Mouse (Mus musculus) brain, embryonic 14.5 days (tissue): ENCODE measurements around the gene Plekha4. TPM values are rescaled to one million over a fixed set of nuclear protein-coding genes. Genes with fewer than 3 reads are reported as not detected.

Source experiments
- DNase-seq: peaks from one replicate; pipeline ENCODE4 v3.0.0-alpha.2; 2011; ENCODE audit warnings: low read depth
- CTCF ChIP-seq: fragments of 200-500 bp; IDR thresholded peaks from 2 replicates; pipeline ENCODE4 v1.5.1; 2012; ENCODE audit warnings: inconsistent platforms, mild to moderate bottlenecking, moderate library complexity, borderline replicate concordance; ENCODE audit not compliant: insufficient read depth, insufficient read length; ENCODE audit errors: extremely low read depth
- POLR2A ChIP-seq: fragments of 200-500 bp; IDR thresholded peaks from 2 replicates; pipeline ENCODE4 v1.6.1; 2012; ENCODE audit warnings: mild to moderate bottlenecking, inconsistent platforms, borderline replicate concordance; ENCODE audit not compliant: poor library complexity, insufficient read depth, insufficient read length, severe bottlenecking; ENCODE audit errors: extremely low read depth
- polyA plus RNA-seq: library from polyadenylated mRNA; depleted of rRNA; stranded (reverse); fragments of >200 nt; gene quantifications from 2 replicates; pipeline ENCODE4 v1.2.3, GENCODE M21; 2012

Plekha4 gene
- polyA plus RNA-seq, 1 experiment: 3.6 TPM

DNA sequence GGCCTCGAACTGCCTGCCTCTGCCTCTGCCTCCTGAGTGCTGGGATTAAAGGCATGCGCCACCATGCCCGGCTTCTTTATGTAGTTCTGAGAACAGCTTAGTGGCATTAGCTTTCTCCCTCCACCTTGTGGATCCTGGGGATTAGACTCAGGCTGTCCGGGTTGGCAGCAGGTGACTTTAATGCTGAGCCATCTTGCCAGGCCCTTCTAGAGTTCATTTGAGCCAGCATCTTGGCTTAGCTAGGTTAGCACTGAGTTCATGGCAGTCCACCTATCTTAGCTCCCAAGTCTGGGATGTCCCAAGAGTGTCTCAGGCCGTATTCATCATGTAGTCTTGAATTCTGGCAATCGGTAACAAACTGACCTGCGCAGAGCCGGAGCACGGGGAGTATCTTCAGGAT lies 39.3 kb downstream of the Plekha4 start:
- no peak for TF ChIP-seq CTCF
- TF ChIP-seq POLR2A: no peak

DNA sequence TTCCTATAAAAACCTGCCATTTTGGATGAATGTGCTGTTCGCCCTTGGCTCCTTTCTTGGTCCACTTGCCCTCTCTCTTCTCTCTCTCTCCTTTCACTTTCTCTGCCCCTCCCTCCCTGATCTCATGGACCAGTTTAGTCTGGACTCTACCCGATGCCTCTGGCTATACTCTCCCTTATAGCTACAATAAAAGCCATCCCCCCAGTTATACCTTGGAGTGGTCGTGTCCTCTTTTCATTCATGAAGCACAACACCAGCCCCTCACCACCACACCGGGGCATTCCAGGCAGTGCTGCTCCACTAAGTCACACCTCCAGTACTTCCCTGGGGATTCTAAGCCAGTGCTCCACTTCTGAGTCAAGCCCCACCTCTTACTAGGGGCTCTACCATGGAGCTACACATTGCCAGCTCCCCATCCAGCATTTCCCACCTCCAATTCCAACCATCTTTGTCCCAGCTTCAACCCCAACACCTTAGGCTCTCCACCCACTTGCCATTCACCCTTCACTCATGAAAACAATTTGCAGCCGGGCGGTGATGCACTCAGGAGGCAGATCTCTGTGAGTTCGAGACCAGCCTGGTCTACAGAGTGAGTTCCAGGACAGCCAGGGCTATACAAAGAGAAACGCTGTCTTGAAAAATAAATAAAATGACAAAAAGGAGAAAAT lies 41.1 kb downstream of the Plekha4 start:
- no peak for DNase-seq
- no peak for TF ChIP-seq POLR2A
- TF ChIP-seq CTCF: no peak

More for the DNA sequence above, 39.3 kb downstream of the Plekha4 start:
- DNase-seq: no peak

- DNase-seq: peak; percentile 95
- TF ChIP-seq POLR2A (no peak), CTCF (no peak)
Measured at GRCm38 (mm10) chr7:45567780-45568516, 41.8 kb downstream of the Plekha4 start.

DNA sequence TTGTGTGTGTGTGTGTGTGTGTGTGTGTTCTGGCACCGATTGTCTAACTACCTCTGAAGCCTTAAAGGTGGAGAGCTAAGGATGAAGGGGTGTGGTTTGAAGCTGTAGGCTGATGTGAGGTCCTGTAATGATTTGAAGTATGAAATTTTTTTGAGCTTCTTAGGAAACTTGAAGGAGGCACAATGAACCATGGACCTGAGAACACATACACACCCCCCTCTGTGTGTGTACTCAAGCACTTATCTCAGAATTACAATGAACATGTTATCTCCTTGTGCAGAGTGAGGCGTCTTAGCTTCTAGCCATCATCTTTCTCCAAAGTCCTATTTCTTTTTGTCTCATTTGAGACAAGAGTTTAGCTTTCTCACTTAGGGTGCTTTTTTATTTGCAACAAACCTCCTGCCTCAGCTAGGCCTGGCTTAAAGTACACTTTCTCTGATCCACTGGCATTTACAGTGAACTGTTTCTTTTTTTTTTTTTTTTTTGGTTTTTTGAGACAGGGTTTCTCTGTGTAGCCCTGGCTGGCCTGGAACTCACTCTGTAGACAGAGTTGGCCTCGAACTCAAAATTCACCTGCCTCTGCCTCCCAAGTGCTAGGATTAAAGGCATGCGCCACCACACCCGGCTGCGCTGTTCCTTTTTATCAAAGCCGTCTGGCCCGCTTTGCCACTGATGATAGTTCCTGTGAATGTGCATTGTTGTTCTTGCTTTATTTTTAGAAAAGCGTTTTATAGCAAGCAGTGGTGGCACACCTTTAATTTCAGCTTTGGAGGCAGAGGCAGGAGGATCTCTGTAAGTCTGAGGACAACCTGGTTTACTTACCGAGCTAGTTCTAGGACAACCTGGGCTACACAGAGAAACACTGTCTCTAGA lies 42.7 kb downstream of the Plekha4 start:
- no peak for DNase-seq
- TF ChIP-seq POLR2A: no peak

- peak; percentile 82 for DNase-seq
- no peak for TF ChIP-seq CTCF
- peak; percentile 49; the same call in 1 of the 2 replicates for TF ChIP-seq POLR2A
Measured at GRCm38 (mm10) chr7:45570103-45570741, 44.1 kb downstream of the Plekha4 start, which contains the start of gene Bcat2. Gene Bcat2 (plus strand): TSS chr7:45570153.

- no peak for DNase-seq
- TF ChIP-seq CTCF (no peak), POLR2A (no peak)
Measured at GRCm38 (mm10) chr7:45571966-45572365, 45.8 kb downstream of the Plekha4 start.

DNA sequence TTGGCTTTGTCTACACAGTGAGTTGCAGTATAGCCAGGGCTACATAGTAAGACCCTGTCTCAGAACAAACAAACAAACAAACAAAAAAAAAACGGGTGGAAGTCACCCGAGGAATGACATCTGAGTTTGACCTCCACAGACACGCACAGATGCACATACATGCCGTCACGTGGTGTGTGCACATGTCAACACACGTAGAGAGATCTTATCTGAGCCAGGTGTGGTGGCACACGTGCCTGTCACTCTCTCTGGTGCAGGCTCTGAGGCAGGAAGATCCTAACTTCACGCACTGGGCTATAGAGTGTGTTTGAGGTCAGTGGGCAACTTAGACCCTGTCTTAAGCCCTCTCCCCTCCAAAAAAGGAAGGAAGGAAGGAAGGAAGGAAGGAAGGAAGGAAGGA lies 47.8 kb downstream of the Plekha4 start:
- TF ChIP-seq CTCF: no peak
- DNase-seq: no peak

- TF ChIP-seq CTCF: no peak
- no peak for TF ChIP-seq POLR2A
Measured at GRCm38 (mm10) chr7:45574472-45575379, 48.6 kb downstream of the Plekha4 start.

GRCm38 (mm10) chr7:45585923-45586322 lies 59.8 kb downstream of the Plekha4 start:
- no peak for DNase-seq
- TF ChIP-seq POLR2A (no peak), CTCF (no peak)

More at GRCm38 (mm10) chr7:45574472-45575379, 48.6 kb downstream of the Plekha4 start:
- DNase-seq: no peak

- TF ChIP-seq CTCF (no peak), POLR2A (no peak)
- no peak for DNase-seq
Measured at GRCm38 (mm10) chr7:45587631-45588592, 61.8 kb downstream of the Plekha4 start.
